Mouse (Mus musculus) lung, embryonic 16.5 days (tissue): ENCODE results near the gene Dnm1. TPM values are rescaled to one million over a fixed set of nuclear protein-coding genes. Genes with fewer than 3 reads are reported as not detected.
A peak's percentile ranks its signal among the peaks of the same experiment; 100 is the strongest.

Experiments used
- ATAC-seq: fragments of 200-750 bp; cut with Nextera tagmentation; 2 replicates; pipeline ENCODE4 v1.8.0; 2017; ENCODE audit warnings: low read depth, mild to moderate bottlenecking, moderate library complexity
- H3K27ac ChIP-seq: fragments of 300-500 bp; sonication (generic); 2 replicates; pipeline ENCODE4 v1.5.1; 2014; ENCODE audit warnings: mild to moderate bottlenecking, control low read depth, low read length
- H3K27me3 ChIP-seq: fragments of 300-500 bp; sonication (generic); 2 replicates; pipeline ENCODE4 v1.6.1; 2014; ENCODE audit warnings: low read depth, low read length, mixed read lengths; ENCODE audit not compliant: control insufficient read depth, insufficient read depth
- H3K36me3 ChIP-seq: fragments of 300-500 bp; sonication (generic); 2 replicates; pipeline ENCODE4 v1.6.1; 2014; ENCODE audit warnings: low read length; ENCODE audit not compliant: control insufficient read depth, insufficient read depth
- H3K4me1 ChIP-seq: fragments of 300-500 bp; sonication (generic); replicated peaks from 2 replicates; pipeline ENCODE4 v1.6.1; 2014; ENCODE audit warnings: low read length, mixed read lengths; ENCODE audit not compliant: control insufficient read depth, insufficient read depth
- H3K4me2 ChIP-seq: fragments of 300-500 bp; sonication (generic); 2 replicates; pipeline ENCODE4 v1.6.1; 2014; ENCODE audit warnings: low read depth, low read length, control low read depth
- H3K4me3 ChIP-seq: fragments of 300-500 bp; sonication (generic); 2 replicates; pipeline ENCODE4 v1.5.1; 2014; ENCODE audit warnings: mild to moderate bottlenecking, low read length, control low read depth
- H3K9ac ChIP-seq: fragments of 300-500 bp; sonication (generic); 2 replicates; pipeline ENCODE4 v1.6.1; 2014; ENCODE audit warnings: low read length, control low read depth
- H3K9me3 ChIP-seq: fragments of 300-500 bp; sonication (generic); 2 replicates; pipeline ENCODE4 v1.6.1; 2016; ENCODE audit warnings: low read length; ENCODE audit not compliant: control insufficient read depth
- WGBS: fragments of 180-500 bp; shearing (Covaris S2); extraction: QIAGEN DNeasy Blood & Tissue Kit; methylation state at CpG from one replicate; pipeline ENCODE4 v1.1.7; 2014; 5-methylcytosine and 5-hydroxymethylcytosine counted together
- polyA plus RNA-seq: library from polyadenylated mRNA; unstranded; fragments of >200 nt; fragmentation: Nextera tagmentation; extraction: Ambion mirVana; gene quantifications from 2 replicates; pipeline ENCODE4 v1.2.1, GENCODE M21; 2015

Dnm1 gene
- polyA plus RNA-seq, 1 experiment from 2014 or later, result 5.9 TPM

- H3K36me3 ChIP-seq, result no peaks in the 10 kb centered on the region
- peak overlapping the region; percentile 28; the same call in 1 of the 2 replicates for H3K9ac ChIP-seq
- H3K27me3 ChIP-seq, result no peaks in the 10 kb centered on the region
- ATAC-seq, result peak; percentile 47
- H3K27ac ChIP-seq, result peak overlapping the region; percentile 98
- H3K4me2 ChIP-seq, result peak overlapping the region; percentile 69
- WGBS, result 35% methylated on average over 9 of the region's 9 CpGs
- H3K4me1 ChIP-seq, result peaks cover 52% of the 10 kb centered on the region
- peak overlapping the region; percentile 19 for H3K4me3 ChIP-seq
- H3K9me3 ChIP-seq, result no peaks in the 10 kb centered on the region
Measured at GRCm38 (mm10) chr2:32319586-32320580, 33.3 kb downstream of the Dnm1 start.

- H3K27ac ChIP-seq, result peak overlapping the region; percentile 98
- no peaks in the 10 kb centered on the region for H3K27me3 ChIP-seq
- WGBS, result 52% methylated on average over 14 of the region's 14 CpGs
- peak overlapping the region; percentile 69 for H3K4me2 ChIP-seq
- H3K9me3 ChIP-seq, result no peaks in the 10 kb centered on the region
- ATAC-seq, result no peak
- peak overlapping the region; percentile 82 for H3K9ac ChIP-seq
- peaks cover 52% of the 10 kb centered on the region for H3K4me1 ChIP-seq
- H3K36me3 ChIP-seq, result no peaks in the 10 kb centered on the region
- H3K4me3 ChIP-seq, result peak overlapping the region; percentile 54
Measured at GRCm38 (mm10) chr2:32318709-32319585, 34.2 kb downstream of the Dnm1 start.

- Histone ChIP-seq H3K9me3 (no peaks in the 10 kb centered on the region), H3K27ac (peak overlapping the region; percentile 98), H3K4me2 (peak overlapping the region; percentile 69), H3K36me3 (no peaks in the 10 kb centered on the region), H3K27me3 (no peaks in the 10 kb centered on the region), H3K9ac (peak overlapping the region; percentile 82), H3K4me1 (peaks cover 52% of the 10 kb centered on the region), H3K4me3 (peak overlapping the region; percentile 54)
- ATAC-seq, result peak; percentile 85
- WGBS, result 2% methylated on average over 19 of the region's 19 CpGs
Measured at GRCm38 (mm10) chr2:32317791-32318417, 35.2 kb downstream of the Dnm1 start.

GRCm38 (mm10) chr2:32316887-32317656 is 36.1 kb downstream of the Dnm1 start:
- Histone ChIP-seq H3K4me2 (peak overlapping the region; percentile 46), H3K4me1 (peaks cover 52% of the 10 kb centered on the region), H3K27ac (peak overlapping the region; percentile 98), H3K9ac (peak overlapping the region; percentile 21), H3K36me3 (no peaks in the 10 kb centered on the region), H3K27me3 (no peaks in the 10 kb centered on the region), H3K9me3 (no peaks in the 10 kb centered on the region), H3K4me3 (no peak overlapping the region)
- ATAC-seq, result peak; percentile 28
- WGBS, result 28% methylated on average over 20 of the region's 20 CpGs

- no peaks in the 10 kb centered on the region for H3K27me3 ChIP-seq
- no peak for ATAC-seq
- no peaks in the 10 kb centered on the region for H3K36me3 ChIP-seq
- H3K4me3 ChIP-seq, result peak overlapping the region; percentile 7; the same call in 1 of the 2 replicates
- WGBS, result 12% methylated on average over 8 of the region's 8 CpGs
- H3K27ac ChIP-seq, result peak overlapping the region; percentile 98
- H3K9ac ChIP-seq, result peak overlapping the region; percentile 43; the same call in 1 of the 2 replicates
- no peaks in the 10 kb centered on the region for H3K9me3 ChIP-seq
- H3K4me2 ChIP-seq, result peak overlapping the region; percentile 46
- peaks cover 63% of the 10 kb centered on the region for H3K4me1 ChIP-seq
Measured at GRCm38 (mm10) chr2:32315751-32316150, 37.4 kb downstream of the Dnm1 start.

DNA sequence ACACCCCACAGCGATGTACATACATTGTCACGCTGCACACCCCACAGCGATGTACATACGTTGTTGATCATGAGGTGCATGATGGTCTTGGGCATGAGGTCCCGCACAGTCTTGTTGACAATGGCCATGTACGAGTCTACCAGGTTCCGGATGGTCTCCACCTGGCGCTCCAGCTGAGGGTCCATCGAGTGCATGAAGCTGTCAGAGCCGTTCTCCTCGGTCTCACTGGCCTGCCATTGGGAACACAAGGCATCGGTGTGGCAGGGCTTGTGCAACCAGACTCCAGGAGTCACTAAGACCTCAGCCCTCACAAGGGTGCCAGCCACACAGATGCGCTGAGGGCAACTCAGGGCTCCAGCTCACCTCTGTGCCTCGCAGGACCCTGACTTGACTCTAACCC is 38.3 kb downstream of the Dnm1 start:
- Histone ChIP-seq H3K4me2 (no peak overlapping the region), H3K27ac (no peak overlapping the region; the same call in 1 of the 2 replicates), H3K9me3 (no peaks in the 10 kb centered on the region), H3K4me3 (no peak overlapping the region), H3K36me3 (no peaks in the 10 kb centered on the region), H3K4me1 (peaks cover 59% of the 10 kb centered on the region), H3K27me3 (no peaks in the 10 kb centered on the region), H3K9ac (no peak overlapping the region)
- WGBS, result 82% methylated on average over 14 of the region's 14 CpGs
- ATAC-seq, result no peak

DNA sequence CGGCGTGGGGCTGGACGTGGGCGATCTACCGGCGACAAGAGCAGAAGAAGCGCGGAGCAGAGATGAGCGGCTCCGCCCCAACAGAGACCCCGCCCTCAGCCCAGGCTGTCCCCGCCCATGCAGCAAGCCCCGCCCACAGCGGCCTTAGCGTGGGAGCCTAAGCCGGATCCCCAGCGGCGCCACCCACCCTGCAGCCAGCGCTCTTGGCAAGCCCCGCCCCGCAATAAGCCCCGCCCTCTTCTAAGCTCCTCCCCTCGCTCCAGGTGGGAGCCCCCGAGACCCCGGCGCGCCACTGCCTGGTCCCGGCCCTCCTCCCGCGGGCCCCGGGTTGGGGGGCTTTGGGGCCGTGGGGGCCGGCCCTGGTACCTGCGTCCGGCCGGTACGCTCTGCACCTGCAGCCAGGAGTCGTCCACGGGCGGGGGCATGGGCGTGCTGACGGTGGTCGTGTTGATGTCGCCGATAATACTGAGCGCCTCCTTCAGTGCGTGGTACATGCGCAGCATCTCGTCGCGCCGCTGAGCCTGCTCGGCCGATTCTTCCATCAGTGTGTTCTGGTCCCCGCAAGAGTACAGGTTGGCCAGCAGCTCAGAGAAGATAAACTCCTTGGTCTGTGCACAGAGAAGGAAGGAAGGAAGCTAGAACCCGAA is 40.7 kb downstream of the Dnm1 start:
- WGBS, result 4% methylated on average over 50 of the region's 56 CpGs
- ATAC-seq, result peak; percentile 88
- Histone ChIP-seq H3K27ac (peak overlapping the region; percentile 34; the same call in 1 of the 2 replicates), H3K9me3 (no peaks in the 10 kb centered on the region), H3K4me2 (peak overlapping the region; percentile 100), H3K4me1 (peaks cover 41% of the 10 kb centered on the region), H3K27me3 (no peaks in the 10 kb centered on the region), H3K4me3 (peak overlapping the region; percentile 77), H3K36me3 (peaks cover 5% of the 10 kb centered on the region), H3K9ac (peak overlapping the region; percentile 83)
